Mouse (Mus musculus): ENCODE results near the gene Tmem245.
"Not testable (repeated sequence)": the region's sequence is repeated elsewhere in the genome, so short reads cannot be mapped to it uniquely, and the experiment has no call there.

The Tmem245 gene

GRCm38 (mm10) chr4:56899216-56899615 lies 48.0 kb downstream of the Tmem245 start:
- CTCF ChIA-PET: interaction anchor here in 1 of 4 experiments (1.8 kb wide), 1 partner anchor 89 kb away, joined by 5 read pairs; no protein-coding TSS in a partner anchor

GRCm38 (mm10) chr4:56897511-56897910 lies 49.7 kb downstream of the Tmem245 start:
- ChIA-PET CTCF (interaction anchor here in 1 of 4 experiments (1.8 kb wide), 1 partner anchor 87 kb away, joined by 5 read pairs; no protein-coding TSS in a partner anchor), POLR2A (interaction anchor here in 3 of 4 experiments (0.6 to 2.5 kb wide), 7 partner anchors 9 to 126 kb away, joined by 3 to 11 read pairs (median 4); partner anchors contain the start of gene Ctnnal1 (in 1 of the 3))

More at GRCm38 (mm10) chr4:56899216-56899615, 48.0 kb downstream of the Tmem245 start:
- POLR2A ChIA-PET: interaction anchor here in 1 of 4 experiments (8.9 kb wide), 1 partner anchor 16 kb away, joined by 61 read pairs; no protein-coding TSS in a partner anchor

- CTCF ChIA-PET: no interaction called here
- POLR2A ChIA-PET: interaction anchor here in 2 of 4 experiments (0.9 to 1.8 kb wide), 8 partner anchors 11 to 61 kb away, joined by 3 to 7 read pairs (median 4); no protein-coding TSS in a partner anchor
Observed at GRCm38 (mm10) chr4:56894196-56894595, 53.0 kb downstream of the Tmem245 start.

GRCm38 (mm10) chr4:56892501-56893115 lies 54.6 kb downstream of the Tmem245 start:
- ChIA-PET CTCF (interaction anchor here in 2 of 4 experiments (0.6 to 1.2 kb wide), 2 partner anchors 9 to 129 kb away, joined by 5 to 6 read pairs; no protein-coding TSS in a partner anchor), POLR2A (interaction anchor here in 2 of 4 experiments (0.8 to 3.0 kb wide), 6 partner anchors 8 to 90 kb away, joined by 3 to 13 read pairs (median 4); partner anchors contain the start of genes Ctnnal1 (in 1 of the 2), Elp1 (in 1 of the 2) and Fam206a (in 1 of the 2))

GRCm38 (mm10) chr4:56888483-56888882 lies 58.8 kb downstream of the Tmem245 start:
- ChIA-PET POLR2A (interaction anchor here in 2 of 4 experiments (1.7 to 1.8 kb wide), 2 partner anchors 42 to 87 kb away, joined by 4 read pairs; partner anchors contain the start of genes Elp1 (in 1 of the 2) and Fam206a (in 1 of the 2)), CTCF (no interaction called here)

GRCm38 (mm10) chr4:56886286-56886979 lies 60.8 kb downstream of the Tmem245 start:
- CTCF ChIA-PET: interaction anchor here in 1 of 4 experiments (0.6 kb wide), 1 partner anchor 1529 kb away, joined by 5 read pairs; no protein-coding TSS in a partner anchor
- POLR2A ChIA-PET: interaction anchor here in 1 of 4 experiments (0.6 kb wide), 1 partner anchor 69 kb away, joined by 3 read pairs; no protein-coding TSS in a partner anchor

GRCm38 (mm10) chr4:56880036-56880703 lies 67.1 kb downstream of the Tmem245 start:
- POLR2A ChIA-PET: interaction anchor here in 1 of 4 experiments (1.3 to 8.7 kb wide), 5 partner anchors 10 to 78 kb away, joined by 3 to 53 read pairs (median 6); partner anchors contain the start of genes Ctnnal1, Elp1 and Fam206a
- CTCF ChIA-PET: no interaction called here

GRCm38 (mm10) chr4:56878971-56879370 lies 68.3 kb downstream of the Tmem245 start:
- POLR2A ChIA-PET: interaction anchor here in 3 of 4 experiments (0.5 to 8.7 kb wide), 8 partner anchors 11 to 1159 kb away, joined by 3 to 53 read pairs (median 4); partner anchors contain the start of genes Ctnnal1 (in 2 of the 3), Elp1 (in 1 of the 3) and Fam206a (in 1 of the 3)
- CTCF ChIA-PET: no interaction called here

- POLR2A ChIA-PET: interaction anchor here in 1 of 4 experiments (1.9 kb wide), 1 partner anchor 26 kb away, joined by 5 read pairs; no protein-coding TSS in a partner anchor
- CTCF ChIA-PET: not testable (repeated sequence)
Observed at GRCm38 (mm10) chr4:56870541-56870940, 76.7 kb downstream of the Tmem245 start.

- ChIA-PET POLR2A (interaction anchor here in 1 of 4 experiments (5.6 kb wide), 1 partner anchor 13 kb away, joined by 53 read pairs; no protein-coding TSS in a partner anchor), CTCF (no interaction called here)
Observed at GRCm38 (mm10) chr4:56867761-56868160, 79.5 kb downstream of the Tmem245 start.

GRCm38 (mm10) chr4:56865971-56866370 lies 81.3 kb downstream of the Tmem245 start:
- ChIA-PET CTCF (interaction anchor here (0.6 to 2.0 kb wide), 4 partner anchors 20 to 76 kb away, joined by 3 to 12 read pairs (median 3); no protein-coding TSS in a partner anchor), POLR2A (interaction anchor here in 2 of 4 experiments (0.6 to 5.6 kb wide), 22 partner anchors 10 to 824 kb away, joined by 3 to 53 read pairs (median 4); partner anchors contain the start of genes Elp1 (in 1 of the 2) and Fam206a (in 1 of the 2))

GRCm38 (mm10) chr4:56865003-56865511 lies 82.2 kb downstream of the Tmem245 start, which contains the start of gene Ctnnal1:
Gene Ctnnal1, minus strand, starts transcription at chr4:56865188.
- ChIA-PET POLR2A (interaction anchor here in 3 of 4 experiments (0.6 to 5.6 kb wide), 35 partner anchors 9 to 1091 kb away, joined by 3 to 53 read pairs (median 4); partner anchors contain the start of gene Txn1 (in 1 of the 3)), CTCF (interaction anchor here in 2 of 4 experiments (0.9 to 2.0 kb wide), 4 partner anchors 19 to 67 kb away, joined by 3 to 12 read pairs (median 4); partner anchors contain the start of genes Elp1 (in 1 of the 2) and Fam206a (in 1 of the 2))

- POLR2A ChIA-PET: interaction anchor here in 3 of 4 experiments (0.9 to 5.6 kb wide), 29 partner anchors 9 to 1092 kb away, joined by 3 to 53 read pairs (median 4); partner anchors contain the start of gene Txn1 (in 1 of the 3)
- CTCF ChIA-PET: interaction anchor here in 1 of 4 experiments (0.9 to 2.0 kb wide), 3 partner anchors 19 to 63 kb away, joined by 3 to 12 read pairs (median 5); partner anchors contain the start of genes Elp1 and Fam206a
Observed at GRCm38 (mm10) chr4:56864417-56865001, 82.7 kb downstream of the Tmem245 start.

- POLR2A ChIA-PET: interaction anchor here in 3 of 4 experiments (0.9 to 5.6 kb wide), 7 partner anchors 9 to 88 kb away, joined by 3 to 53 read pairs (median 7); no protein-coding TSS in a partner anchor
- CTCF ChIA-PET: interaction anchor here in 1 of 4 experiments (2.0 kb wide), 1 partner anchor 18 kb away, joined by 12 read pairs; no protein-coding TSS in a partner anchor
Observed at GRCm38 (mm10) chr4:56864016-56864415, 83.2 kb downstream of the Tmem245 start.

GRCm38 (mm10) chr4:56861551-56861950 lies 85.7 kb downstream of the Tmem245 start:
- CTCF ChIA-PET: interaction anchor here in 1 of 4 experiments (0.5 kb wide), 1 partner anchor 200 kb away, joined by 4 read pairs; no protein-coding TSS in a partner anchor
- POLR2A ChIA-PET: interaction anchor here in 3 of 4 experiments (0.6 to 2.4 kb wide), 5 partner anchors 10 to 158 kb away, joined by 3 to 12 read pairs (median 7); no protein-coding TSS in a partner anchor

GRCm38 (mm10) chr4:56858733-56859132 lies 88.5 kb downstream of the Tmem245 start:
- ChIA-PET CTCF (no interaction called here), POLR2A (interaction anchor here in 2 of 4 experiments (1.2 to 2.7 kb wide), 5 partner anchors 11 to 94 kb away, joined by 3 to 13 read pairs (median 8); no protein-coding TSS in a partner anchor)

Data from embryonic stem cell, embryonic (primary cell).